Mouse (Mus musculus) testis, adult 2 months (tissue): ENCODE data around the gene Gla.

Experiments
- CTCF ChIP-seq: fragments of 200-500 bp; IDR thresholded peaks from 2 replicates; pipeline ENCODE4 v1.5.1; 2012; ENCODE audit warnings: low read depth, mild to moderate bottlenecking, inconsistent platforms, low read length, moderate library complexity; ENCODE audit not compliant: control insufficient read depth, insufficient read depth, insufficient replicate concordance
- POLR2A ChIP-seq: fragments of 200-500 bp; IDR thresholded peaks from 2 replicates; pipeline ENCODE4 v1.6.1; 2012; ENCODE audit warnings: low read depth, mild to moderate bottlenecking, inconsistent platforms, low read length, moderate library complexity; ENCODE audit not compliant: control insufficient read depth

DNA sequence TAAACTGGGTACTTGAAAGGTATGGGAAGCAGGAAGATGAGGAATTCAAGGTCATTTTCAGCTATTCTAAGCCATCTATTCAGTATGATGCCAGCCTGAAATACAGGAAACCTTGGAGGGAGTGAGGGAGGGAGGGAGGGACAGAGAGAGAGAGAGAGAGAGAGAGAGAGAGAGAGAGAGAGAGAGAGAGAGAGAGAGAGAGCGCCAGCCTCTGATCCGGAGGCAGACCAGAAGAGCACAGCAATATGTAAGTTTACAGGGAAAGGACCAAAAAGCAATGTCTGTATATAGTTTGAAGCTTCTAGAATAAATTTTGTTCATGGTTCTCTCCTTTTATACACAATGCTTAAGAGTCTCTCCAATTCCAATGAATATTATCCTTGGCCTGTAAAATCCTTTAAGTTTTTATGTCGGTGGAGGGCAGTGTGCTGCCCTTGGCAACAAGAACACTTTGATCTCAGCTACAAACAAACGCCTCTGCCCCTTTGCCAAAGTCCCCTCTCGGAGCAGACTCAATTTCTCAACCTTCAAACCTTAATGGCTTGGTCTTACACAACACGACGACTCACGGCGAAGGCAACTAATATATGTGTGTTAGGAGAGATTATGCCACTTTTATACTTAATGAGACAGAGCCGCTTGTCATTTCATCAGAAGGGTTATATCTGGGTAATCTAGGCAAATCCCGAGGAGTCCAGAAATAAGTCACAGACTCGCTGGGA is 60.4 kb downstream of the Gla start:
- TF ChIP-seq POLR2A = no peak
- no peak for TF ChIP-seq CTCF
